Mouse (Mus musculus) urinary bladder, postnatal 36 days (tissue): Measurements from ENCODE around the gene Dolk.
A peak's percentile ranks its signal among the peaks of the same experiment; 100 is the strongest.

Source experiments
- DNase-seq, 2 experiments: peaks; one replicate each; pipeline ENCODE4 v3.0.0; 2022; ENCODE audit warnings: low spot score in 2 of 2, mixed read lengths in 1 of 2

Gene Dolk

GRCm38 (mm10) chr2:30268371-30268770 is 17.8 kb downstream of the Dolk start:
- no peak for DNase-seq

GRCm38 (mm10) chr2:30267466-30267865 is 18.7 kb downstream of the Dolk start:
- no peak for DNase-seq

- peak in 1 of 2 experiments; percentile 86 for DNase-seq
These were observed 19.7 kb downstream of the Dolk start for GRCm38 (mm10) chr2:30266392-30266941.

GRCm38 (mm10) chr2:30265767-30266253 is 20.3 kb downstream of the Dolk start, which contains the start of gene Phyhd1:
Phyhd1 (plus strand) TSS chr2:30266203.
- DNase-seq, result peak in 1 of 2 experiments; percentile 77

GRCm38 (mm10) chr2:30264671-30265519 is 21.2 kb downstream of the Dolk start:
- no peak for DNase-seq

GRCm38 (mm10) chr2:30263811-30264210 is 22.3 kb downstream of the Dolk start:
- DNase-seq, result no peak

- peak in 1 of 2 experiments; percentile 65 for DNase-seq
These were observed 23.2 kb downstream of the Dolk start for GRCm38 (mm10) chr2:30262840-30263441.

GRCm38 (mm10) chr2:30261921-30262839 is 24.0 kb downstream of the Dolk start:
- DNase-seq, result no peak

- no peak for DNase-seq
These were observed 24.9 kb downstream of the Dolk start for GRCm38 (mm10) chr2:30261064-30261736.

- no peak for DNase-seq
These were observed 26.7 kb downstream of the Dolk start for GRCm38 (mm10) chr2:30259131-30260064.

- peak in 1 of 2 experiments; percentile 56 for DNase-seq
These were observed 27.5 kb downstream of the Dolk start for GRCm38 (mm10) chr2:30258600-30258999.

- no peak for DNase-seq
These were observed 28.3 kb downstream of the Dolk start for GRCm38 (mm10) chr2:30257699-30258460.

GRCm38 (mm10) chr2:30256616-30257350 is 29.4 kb downstream of the Dolk start:
- no peak for DNase-seq

- DNase-seq, result no peak
These were observed 30.3 kb downstream of the Dolk start for GRCm38 (mm10) chr2:30255631-30256395.

GRCm38 (mm10) chr2:30253809-30254208 is 32.3 kb downstream of the Dolk start:
- DNase-seq, result no peak

GRCm38 (mm10) chr2:30252521-30252920 is 33.6 kb downstream of the Dolk start:
- DNase-seq, result no peak

GRCm38 (mm10) chr2:30251417-30252104 is 34.6 kb downstream of the Dolk start:
- DNase-seq, result peak; percentile 69 to 72
